Mouse (Mus musculus) megakaryocyte progenitor cell, adult 5-6 weeks (primary cell): ENCODE measurements at regions not wholly inside any gene's neighbourhood (a gene's known extent, or its start where the extent isn't known, plus 50 kb on each side); places are given as distances from the start of the nearest gene placed in this dataset.

Experiments
- ATAC-seq: replicated peaks from 2 replicates; pipeline ENCODE4 v1.8.0; 2016; ENCODE audit warnings: mild to moderate bottlenecking, moderate TSS enrichment, inconsistent platforms; ENCODE audit not compliant: poor library complexity

DNA sequence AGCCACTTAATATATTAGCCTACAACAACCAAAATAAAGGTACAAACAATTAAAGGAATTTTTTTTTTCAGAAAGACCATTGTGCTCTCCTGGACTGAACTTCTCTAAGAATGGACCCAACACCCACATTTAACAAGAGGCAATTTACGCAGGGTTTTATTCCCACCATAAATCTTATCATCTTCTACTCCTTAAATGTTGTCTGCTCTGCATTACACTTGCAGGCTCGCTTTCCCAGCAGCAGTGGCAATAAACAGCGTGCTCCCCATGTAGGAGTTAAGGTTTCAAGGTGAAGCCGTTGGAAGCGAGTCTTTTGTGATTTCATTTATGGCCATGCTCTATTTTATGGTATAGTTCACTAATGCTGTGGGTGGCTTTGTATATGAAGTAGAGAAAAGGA, 76.0 kb upstream of the Nhs start:
- ATAC-seq = no peak

DNA sequence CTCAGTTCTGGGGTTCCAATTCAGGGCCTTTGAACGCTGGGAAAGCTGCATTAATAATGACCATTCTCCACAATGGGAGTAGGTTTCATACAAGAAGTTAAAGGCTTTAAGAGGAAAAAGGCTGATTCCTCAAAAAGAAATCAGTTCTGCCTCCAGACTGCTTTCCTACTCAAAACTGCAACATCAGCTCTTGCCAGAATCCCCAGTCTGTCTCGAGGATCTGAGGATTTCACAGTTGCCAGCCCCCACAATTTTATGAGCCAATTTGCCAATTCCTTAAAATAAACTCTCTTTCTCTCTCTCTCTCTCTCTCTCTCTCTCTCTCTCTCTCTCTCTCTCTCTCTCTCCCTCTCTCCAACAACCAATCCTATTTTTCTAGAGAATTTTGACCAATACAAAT, 51.3 kb upstream of the Nhs start:
- no peak for ATAC-seq
